Mouse (Mus musculus) brain, embryonic 18.5 days (tissue): ENCODE results near the gene Ikbkg.
A peak's percentile ranks its signal among the peaks of the same experiment; 100 is the strongest.
"Not testable (repeated sequence)": the region's sequence is repeated elsewhere in the genome, so short reads cannot be mapped to it uniquely, and the experiment has no call there.

Experiments used
- DNase-seq: peaks from one replicate; pipeline ENCODE4 v3.0.0-alpha.2; 2012; ENCODE audit warnings: low read depth, low spot score

Gene Ikbkg

DNA sequence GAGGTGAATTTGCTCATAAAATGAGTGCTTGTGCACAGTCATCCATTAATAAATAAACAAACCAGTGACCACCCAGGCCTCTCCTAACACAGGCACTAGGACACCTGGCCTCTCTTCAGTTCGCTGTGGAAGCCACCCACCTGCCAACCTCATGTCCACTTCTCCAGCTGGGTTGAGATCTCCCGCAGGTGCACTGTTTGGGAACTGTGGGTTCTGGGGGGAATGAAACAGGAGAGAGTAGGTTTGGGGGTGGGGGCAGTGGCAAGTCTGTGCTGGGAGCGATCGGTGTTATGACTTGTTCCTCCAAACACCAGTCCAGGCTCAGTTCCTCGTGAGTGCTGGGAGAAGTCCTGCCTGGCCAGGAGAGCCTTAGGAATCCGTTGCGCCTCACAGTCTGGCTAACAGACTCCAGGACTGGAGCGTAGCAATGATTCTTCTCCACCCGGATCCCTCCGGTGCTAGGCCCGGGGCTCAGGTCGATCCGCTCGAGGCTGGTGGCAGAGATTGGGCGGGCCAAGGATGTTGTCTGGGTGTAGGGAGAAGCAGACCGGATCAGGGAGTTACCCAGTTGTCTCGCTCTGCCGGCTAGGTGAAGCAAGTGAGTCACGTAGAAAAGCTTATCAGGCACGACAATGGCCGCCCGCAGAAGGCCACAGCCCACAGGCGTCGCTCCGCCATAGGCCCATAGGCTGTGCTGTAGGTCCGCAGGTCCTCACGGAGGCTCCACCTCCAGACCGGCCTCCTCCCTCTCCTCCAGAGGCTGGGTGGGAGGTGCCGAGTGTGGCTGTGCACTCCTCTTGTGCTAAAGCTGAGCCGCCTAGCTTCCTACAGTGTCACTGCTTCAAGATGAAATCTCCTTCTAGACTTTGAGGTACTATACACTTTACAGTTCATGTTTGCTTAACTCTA, at the start of gene Ikbkg, which contains the start of gene Fam3a:
Ikbkg (plus strand) TSS at position 756 of the 909 bp plus-strand sequence.
Fam3a (minus strand) TSS at position 738 of the 909 bp plus-strand sequence.
- peak; percentile 63 for DNase-seq

- DNase-seq, result no peak
Measured at GRCm38 (mm10) chrX:74352645-74353466, 40.2 kb upstream of the Ikbkg start.

DNA sequence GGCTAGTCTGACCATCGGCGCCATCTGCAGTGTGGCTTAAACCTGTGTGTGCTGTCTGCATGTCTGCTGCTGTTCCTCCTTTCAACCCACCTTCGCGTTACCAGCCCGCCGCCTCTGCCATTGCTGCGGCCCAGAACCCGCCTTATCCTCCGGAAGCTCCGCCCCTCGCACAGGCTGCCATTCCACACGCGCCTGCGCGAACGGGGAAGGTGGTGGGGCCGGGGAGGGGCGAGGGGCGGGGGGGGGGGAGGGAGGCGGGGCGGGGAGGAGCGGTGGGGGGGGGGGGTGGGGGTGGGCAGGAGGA, 39.7 kb upstream of the Ikbkg start, which contains the start of gene Lage3:
Lage3 (minus strand) TSS at position 152 of the 304 bp plus-strand sequence.
- no peak for DNase-seq

DNA sequence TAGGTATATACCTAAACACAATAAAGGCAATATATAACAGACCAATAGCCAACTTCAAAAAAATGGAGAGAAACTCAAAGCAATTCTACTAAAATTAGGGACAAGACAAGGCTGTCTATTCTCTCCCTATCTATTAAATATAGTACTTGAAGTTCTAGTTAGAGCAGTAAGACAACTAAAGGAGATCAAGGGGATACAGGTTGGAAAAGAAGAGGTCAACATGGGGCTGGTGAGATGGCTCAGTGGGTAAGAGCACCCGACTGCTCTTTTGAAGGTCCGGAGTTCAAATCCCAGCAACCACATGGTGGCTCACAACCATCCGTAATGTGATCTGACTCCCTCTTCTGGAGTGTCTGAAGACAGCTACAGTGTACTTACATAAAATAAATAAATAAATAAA, 36.0 kb upstream of the Ikbkg start:
- DNase-seq, result not testable (repeated sequence)

GRCm38 (mm10) chrX:74359171-74359570, 33.9 kb upstream of the Ikbkg start:
- no peak for DNase-seq

- DNase-seq, result no peak
Measured at GRCm38 (mm10) chrX:74367512-74367911, 25.6 kb upstream of the Ikbkg start.

GRCm38 (mm10) chrX:74368209-74368909, 24.7 kb upstream of the Ikbkg start:
- no peak for DNase-seq

DNA sequence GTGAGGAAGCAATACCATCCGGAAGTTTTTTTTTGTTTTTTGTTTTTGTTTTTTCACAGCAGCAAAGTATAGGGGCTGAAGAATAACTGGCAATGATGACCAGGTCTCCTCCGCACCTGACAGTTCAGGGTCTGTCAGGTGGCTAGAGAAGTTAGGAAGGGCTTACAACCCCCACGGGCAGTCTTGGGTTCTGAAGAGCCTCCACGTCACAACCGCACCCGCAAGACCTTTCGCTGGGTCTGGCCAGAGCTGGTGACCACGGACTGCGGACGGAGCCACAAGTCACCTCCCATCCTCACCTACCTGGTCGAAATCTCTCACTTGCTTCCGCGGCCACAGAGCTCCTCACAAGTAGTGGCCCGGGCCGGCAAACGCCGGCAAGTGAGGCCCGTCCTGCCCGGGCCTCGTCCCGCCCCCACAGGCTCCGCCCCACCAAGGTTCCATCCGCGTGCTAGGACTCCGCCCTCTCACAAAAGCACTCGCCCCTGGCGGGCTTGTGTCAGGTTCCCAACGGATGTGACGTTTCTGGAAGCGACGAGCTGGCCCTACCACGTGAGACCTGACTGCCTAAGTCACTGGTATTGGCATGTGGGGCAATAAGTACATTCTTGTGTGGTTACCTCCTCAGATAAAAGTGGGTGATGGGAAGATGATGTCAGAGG, 20.1 kb upstream of the Ikbkg start, which contains the start of the genes Ubl4a and Slc10a3:
Ubl4a (minus strand) TSS at position 331 of the 662 bp plus-strand sequence.
Slc10a3 (minus strand) TSS at position 462 of the 662 bp plus-strand sequence.
- no peak for DNase-seq

DNA sequence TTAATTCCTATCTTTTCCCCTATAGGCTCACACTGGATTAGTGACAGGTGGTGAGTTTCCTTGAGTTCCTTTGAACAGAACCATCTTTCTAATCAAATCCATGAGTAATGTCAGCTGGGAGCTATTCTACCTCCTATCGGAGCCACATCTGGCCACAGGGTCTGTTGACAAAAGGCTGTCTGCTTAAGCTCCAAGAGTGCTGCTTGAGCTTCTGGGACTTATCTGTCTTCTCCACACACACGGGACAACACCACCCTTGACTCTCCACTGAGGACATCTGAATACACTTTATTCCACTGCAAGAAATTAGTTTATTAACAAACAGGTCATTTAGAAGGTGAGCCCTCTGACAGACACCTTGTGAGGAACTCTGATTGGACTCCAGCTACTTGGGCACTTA, 8.6 kb upstream of the Ikbkg start:
- DNase-seq, result no peak

GRCm38 (mm10) chrX:74388153-74388552, 4.9 kb upstream of the Ikbkg start:
- no peak for DNase-seq

DNA sequence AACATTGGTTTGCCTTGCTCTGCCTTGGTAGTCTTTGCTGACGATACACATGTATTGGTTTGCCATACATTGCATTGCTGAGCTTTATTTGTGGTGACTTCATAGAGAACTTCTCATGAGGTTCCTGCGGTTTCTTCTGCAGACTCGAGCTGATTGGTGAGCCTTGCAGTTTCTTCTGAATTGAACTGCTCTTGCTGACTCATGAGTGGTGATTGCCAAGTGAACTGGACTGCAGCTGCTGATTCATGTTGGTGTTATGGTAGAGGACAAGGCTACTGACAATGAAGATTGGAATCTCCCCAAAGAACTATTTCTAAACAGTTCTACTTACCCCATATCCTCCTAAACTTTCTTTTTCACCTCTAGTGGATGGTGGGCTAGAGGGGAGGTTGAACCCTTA, 7.0 kb downstream of the Ikbkg start:
- no peak for DNase-seq

DNA sequence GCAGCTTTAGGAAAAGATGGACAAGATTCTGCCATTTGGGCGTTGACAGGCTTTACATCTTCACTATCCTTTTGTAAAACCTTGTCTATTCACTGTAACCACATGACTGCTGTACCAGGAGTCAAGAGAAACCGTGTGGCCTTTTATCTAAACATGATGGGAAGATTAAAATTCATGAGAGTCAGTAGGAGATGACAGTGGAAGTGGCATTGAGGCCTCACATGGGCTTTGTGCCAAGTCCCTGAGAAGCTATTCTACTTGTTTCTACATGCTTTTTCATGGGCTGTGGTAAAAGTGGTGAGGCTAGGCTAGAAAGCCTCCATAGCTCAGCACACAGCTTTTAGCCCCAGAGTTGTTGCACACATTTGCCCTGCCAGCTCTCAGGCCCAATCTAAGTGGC, 15.2 kb downstream of the Ikbkg start:
- DNase-seq, result no peak

GRCm38 (mm10) chrX:74413377-74413776, 20.3 kb downstream of the Ikbkg start:
- DNase-seq, result no peak

- no peak for DNase-seq
Measured at GRCm38 (mm10) chrX:74424443-74424842, 31.4 kb downstream of the Ikbkg start.

DNA sequence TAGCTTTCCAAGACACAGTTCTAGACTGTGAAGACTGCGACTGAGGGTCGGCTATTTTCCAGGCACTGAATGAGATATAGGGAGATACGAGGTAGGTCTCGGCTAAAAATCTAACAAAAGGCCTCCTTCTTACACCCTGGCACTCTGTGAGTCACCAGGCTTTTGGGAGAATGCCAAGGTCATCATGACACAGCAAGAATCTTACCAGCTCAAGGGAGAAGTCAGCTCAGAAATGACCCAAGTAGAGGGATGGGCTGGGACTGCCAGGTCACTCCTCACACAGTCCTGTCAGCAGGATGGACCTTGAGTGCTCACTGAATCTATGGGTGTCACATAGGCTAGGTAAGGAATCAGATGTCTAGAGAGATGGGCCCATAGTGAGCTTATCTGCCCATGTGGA, 32.1 kb downstream of the Ikbkg start:
- no peak for DNase-seq

GRCm38 (mm10) chrX:74426256-74426655, 33.2 kb downstream of the Ikbkg start:
- DNase-seq, result no peak

GRCm38 (mm10) chrX:74427116-74427515, 34.0 kb downstream of the Ikbkg start:
- no peak for DNase-seq

DNA sequence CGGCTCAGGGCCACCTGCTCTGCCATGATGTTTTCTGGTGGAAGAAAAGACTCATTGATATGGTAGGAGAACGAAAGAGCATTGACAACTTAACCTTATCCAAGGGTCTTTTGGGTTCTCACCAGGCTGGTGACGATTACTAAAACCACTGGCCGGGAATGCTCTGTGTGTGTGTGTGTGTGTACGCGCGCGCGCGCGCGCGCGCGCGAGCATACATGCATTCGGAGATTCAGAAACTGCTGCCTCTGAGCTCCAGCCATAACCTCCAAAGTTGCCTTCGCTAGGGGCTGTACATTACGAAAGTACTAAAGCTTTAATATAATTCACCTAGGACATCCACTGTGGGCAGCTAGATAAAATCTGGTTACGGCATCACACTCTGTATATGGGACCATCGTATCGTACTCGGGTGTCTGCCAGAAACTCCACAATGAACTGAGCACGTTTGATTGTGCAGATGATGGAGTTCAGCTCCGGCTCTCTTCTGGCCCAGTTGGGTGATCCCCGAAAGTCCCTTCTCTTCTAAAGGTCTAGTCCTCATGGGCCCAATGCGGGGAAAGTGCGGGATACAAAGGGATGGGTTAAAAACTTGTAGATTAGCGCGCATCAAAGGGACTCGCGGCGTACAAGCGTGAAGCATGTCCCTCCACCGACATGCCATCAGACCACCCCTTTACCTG, 35.2 kb downstream of the Ikbkg start:
- no peak for DNase-seq

GRCm38 (mm10) chrX:74428826-74429276, 35.8 kb downstream of the Ikbkg start, which contains the start of gene G6pdx:
TSS of gene G6pdx (minus strand) at chrX:74429194.
- DNase-seq, result peak; percentile 67

- DNase-seq, result no peak
Measured at GRCm38 (mm10) chrX:74429290-74429821, 36.3 kb downstream of the Ikbkg start.
